Mouse (Mus musculus): ENCODE results near the gene Cdkal1. TPM values are rescaled to one million over a fixed set of nuclear protein-coding genes. Genes with fewer than 3 reads are reported as not detected.

The Cdkal1 gene
- total and polyA plus RNA-seq, 3 experiments: 8.7 to 13.7 (median 9.5) TPM

DNA sequence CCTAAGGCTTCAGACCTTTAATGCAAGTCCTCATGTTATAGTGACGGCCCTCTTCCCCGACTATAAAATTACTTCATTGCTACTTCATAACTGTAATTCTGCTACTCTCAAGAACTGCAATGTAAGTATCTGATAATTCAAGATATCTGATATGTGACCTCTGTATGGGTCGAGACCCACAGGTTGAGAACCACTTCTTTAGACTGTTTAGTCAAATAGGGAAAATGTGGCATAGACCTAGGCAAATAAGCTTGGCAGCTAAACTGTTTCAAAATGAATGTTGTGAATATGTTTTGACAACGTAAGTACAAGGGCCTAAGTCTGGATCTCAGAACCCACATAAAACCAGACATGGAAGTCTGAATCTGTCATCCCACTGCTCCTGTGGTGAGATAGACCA, 266.8 kb downstream of the Cdkal1 start:
- H3K9me3 ChIP-seq (replicated peaks; ENCODE audit: low read length): peaks cover 6% of the 10 kb centered on the region
- TF ChIP-seq MXI1 (IDR thresholded peaks at IDR 0.05; ENCODE audit: low read depth, low read length) (no peak), NRF1 (IDR thresholded peaks at IDR 0.05; ENCODE audit: low read depth, low read length) (no peak), UBTF (IDR thresholded peaks at IDR 0.05; ENCODE audit: low read depth, low read length) (no peak), MAZ (IDR thresholded peaks at IDR 0.05; ENCODE audit: low read depth, low read length) (no peak), MAFK (IDR thresholded peaks at IDR 0.05; ENCODE audit: insufficient replicate concordance, low read length) (peak; percentile 41; the same call in 1 of the 2 replicates), E2F4 (IDR thresholded peaks at IDR 0.05; ENCODE audit: insufficient replicate concordance, low read depth, low read length) (no peak), ZMIZ1 (IDR thresholded peaks at IDR 0.05; ENCODE audit: low read depth, low read length) (no peak), RCOR1 (conservative IDR thresholded peaks at IDR 0.05; ENCODE audit: low read depth, low read length) (peak; percentile 77), CHD1 (IDR thresholded peaks at IDR 0.05; ENCODE audit: low read depth, low read length) (no peak), MYC (IDR thresholded peaks at IDR 0.05; ENCODE audit: low read depth, low read length) (0 out of 2 replicates have a peak, but pooled peaks have one; percentile 9), GABPA (IDR thresholded peaks at IDR 0.05; ENCODE audit: insufficient replicate concordance, low read depth, low read length) (no peak), CHD2 (IDR thresholded peaks at IDR 0.05; ENCODE audit: low read length) (peak; percentile 97), MEF2A (IDR thresholded peaks at IDR 0.05; ENCODE audit: borderline replicate concordance, low read depth, low read length) (peak; percentile 75), SMC3 (IDR thresholded peaks at IDR 0.05; ENCODE audit: low read depth, low read length) (no peak), SIN3A (IDR thresholded peaks at IDR 0.05; ENCODE audit: low read length) (no peak; the same call in 1 of the 2 replicates), TBP (conservative IDR thresholded peaks at IDR 0.05; ENCODE audit: low read depth, low read length) (0 out of 2 replicates have a peak, but pooled peaks have one; percentile 19), PAX5 (IDR thresholded peaks at IDR 0.05; ENCODE audit: low read length) (no peak), POLR2AphosphoS2 (IDR thresholded peaks at IDR 0.05; ENCODE audit: low read depth, low read length) (no peak), ZNF384 (IDR thresholded peaks at IDR 0.05; ENCODE audit: low read depth, low read length) (no peak), USF1 (IDR thresholded peaks at IDR 0.05; ENCODE audit: low read depth, low read length) (no peak), NELFE (IDR thresholded peaks at IDR 0.05; ENCODE audit: low read depth, low read length) (no peak), JUN (IDR thresholded peaks at IDR 0.05; ENCODE audit: insufficient read depth, low read depth, low read length) (peak; percentile 92), POLR2A (IDR thresholded peaks at IDR 0.05; ENCODE audit: low read depth, low read length) (no peak), EP300 (IDR thresholded peaks at IDR 0.05; ENCODE audit: low read length) (peak; percentile 95), ZC3H11A (IDR thresholded peaks at IDR 0.05; ENCODE audit: low read depth, low read length) (no peak), RAD21 (IDR thresholded peaks at IDR 0.05; ENCODE audit: low read depth, low read length) (no peak), JUND (conservative IDR thresholded peaks at IDR 0.05; ENCODE audit: low read depth, low read length) (peak; percentile 96), BHLHE40 (IDR thresholded peaks at IDR 0.05; ENCODE audit: low read depth, low read length) (peak; percentile 58), ELF1 (IDR thresholded peaks at IDR 0.05; ENCODE audit: low read depth, low read length) (no peak), HCFC1 (IDR thresholded peaks at IDR 0.05; ENCODE audit: low read depth, low read length) (no peak), TCF12 (IDR thresholded peaks at IDR 0.05; ENCODE audit: low read depth, low read length) (no peak), USF2 (conservative IDR thresholded peaks at IDR 0.05; ENCODE audit: low read depth, low read length) (no peak), IRF4 (IDR thresholded peaks at IDR 0.05; ENCODE audit: low read depth, low read length) (peak; percentile 97), ETS1 (conservative IDR thresholded peaks at IDR 0.05; ENCODE audit: low read depth, low read length) (no peak), MAX (IDR thresholded peaks at IDR 0.05; ENCODE audit: low read length) (no peak), ZKSCAN1 (IDR thresholded peaks at IDR 0.05; ENCODE audit: borderline replicate concordance, low read depth, low read length) (no peak), CTCF (conservative IDR thresholded peaks at IDR 0.05 in 1 of 2, IDR thresholded peaks at IDR 0.05 in 1 of 2; ENCODE audit: low read depth in 2 of 2, low read length in 2 of 2) (no peak), KAT2A (IDR thresholded peaks at IDR 0.05; ENCODE audit: insufficient replicate concordance, low read length) (no peak)
- in situ Hi-C loops (cut with MboI; ENCODE audit: low pct_ligation_motif_present, low pct_unique_long_range_greater_than_20kb, low sequenced_read_pairs) (loop anchor here (10.0 kb wide), 1 partner anchor 94 kb away; no protein-coding TSS in a partner anchor), dilution Hi-C loops (cut with MboI; ENCODE audit: extremely low pct_ligation_motif_present, extremely low pct_unique_long_range_greater_than_20kb, low sequenced_read_pairs) (no loop called here)
- peaks cover 0 to 6% of the 10 kb centered on the region in 2 experiments for H3K36me3 ChIP-seq (replicated peaks in 1 of 2; ENCODE audit: control insufficient read depth in 1 of 2, insufficient read depth in 1 of 2, low read length in 1 of 2)
- no peak overlapping the region for H3K9ac ChIP-seq (ENCODE audit: insufficient read depth, low read depth)
- DNase-seq (ENCODE audit: extremely low read depth): peak; percentile 66
- peak overlapping the region; percentile 82; the same call in 1 of the 2 replicates for H3K4me2 ChIP-seq (ENCODE audit: insufficient read depth, low read depth, poor library complexity, severe bottlenecking)
- no peaks in the 10 kb centered on the region for H3K79me2 ChIP-seq (replicated peaks; ENCODE audit: control insufficient read depth, extremely low read depth, insufficient read depth, poor library complexity, severe bottlenecking)
- peak overlapping the region; percentile 68 for H3K27ac ChIP-seq (ENCODE audit: insufficient read depth, low read depth)
- peaks cover 19 to 50% of the 10 kb centered on the region in 2 experiments for H3K4me1 ChIP-seq (ENCODE audit: control insufficient read depth in 1 of 2, insufficient read depth in 2 of 2)
- peak overlapping the region in 1 of 3 experiments; percentile 33 for H3K4me3 ChIP-seq (replicated peaks in 1 of 3; ENCODE audit: low read depth in 2 of 3, low read length in 2 of 3, poor library complexity in 1 of 3)
- no peaks in the 10 kb centered on the region for H3K27me3 ChIP-seq (replicated peaks)
